Mouse (Mus musculus) liver, adult 2 months (tissue): Measurements from ENCODE around the gene Pafah1b2.

Experiments
- CTCF ChIP-seq: fragments of 200-500 bp; IDR thresholded peaks from 2 replicates; pipeline ENCODE4 v1.5.1; 2011; ENCODE audit warnings: low read depth, low read length, control low read depth
- POLR2A ChIP-seq: fragments of 200-500 bp; IDR thresholded peaks from 2 replicates; pipeline ENCODE4 v1.6.1; 2011; ENCODE audit warnings: low read length, control low read depth; ENCODE audit not compliant: insufficient read depth; ENCODE audit errors: extremely low read depth

- TF ChIP-seq POLR2A, result no peak
- TF ChIP-seq CTCF, result no peak
These were observed 65.7 kb downstream of the Pafah1b2 start for GRCm38 (mm10) chr9:45946872-45947183.
